Mouse (Mus musculus): ENCODE data around the gene Abcc1.

The Abcc1 gene

DNA sequence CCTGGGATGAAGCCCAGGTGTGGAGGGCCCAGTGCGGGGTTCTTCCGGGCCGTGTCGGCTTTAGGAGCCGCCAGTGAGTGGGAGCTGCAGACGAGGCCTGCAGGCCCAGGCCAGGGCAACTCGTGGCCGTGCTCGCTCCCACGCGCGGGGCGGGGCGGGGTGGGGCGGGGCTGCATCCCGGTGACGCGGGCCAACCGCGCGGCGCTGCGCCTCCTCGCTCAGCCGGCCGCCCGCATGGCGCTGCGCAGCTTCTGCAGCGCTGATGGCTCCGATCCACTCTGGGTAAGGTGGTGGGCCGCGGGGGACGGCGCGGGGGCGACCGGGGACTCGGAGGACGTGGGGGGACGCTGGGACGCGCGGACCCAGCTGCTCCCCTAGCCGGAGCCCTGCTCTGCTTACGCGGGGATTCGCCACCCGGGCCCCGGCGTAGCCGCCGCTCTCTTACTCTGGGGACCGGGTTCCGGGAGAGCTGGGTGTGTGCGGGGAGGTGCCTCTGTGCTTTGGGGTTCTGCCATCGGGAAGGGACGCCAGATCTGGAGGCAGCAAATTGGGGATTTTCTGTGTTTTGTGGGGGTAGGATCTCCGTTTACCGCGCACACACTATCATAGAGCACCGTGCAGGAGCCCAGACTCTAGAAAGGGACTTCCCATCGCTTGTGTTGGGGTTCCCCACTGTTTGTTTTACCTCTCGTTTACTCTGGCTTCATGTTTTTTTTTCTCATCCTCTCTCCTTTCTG lies at the start of gene Abcc1:
Abcc1 (plus strand) TSS at position 197 of the 737 bp plus-strand sequence.
- peak; percentile 58 for DNase-seq

DNA sequence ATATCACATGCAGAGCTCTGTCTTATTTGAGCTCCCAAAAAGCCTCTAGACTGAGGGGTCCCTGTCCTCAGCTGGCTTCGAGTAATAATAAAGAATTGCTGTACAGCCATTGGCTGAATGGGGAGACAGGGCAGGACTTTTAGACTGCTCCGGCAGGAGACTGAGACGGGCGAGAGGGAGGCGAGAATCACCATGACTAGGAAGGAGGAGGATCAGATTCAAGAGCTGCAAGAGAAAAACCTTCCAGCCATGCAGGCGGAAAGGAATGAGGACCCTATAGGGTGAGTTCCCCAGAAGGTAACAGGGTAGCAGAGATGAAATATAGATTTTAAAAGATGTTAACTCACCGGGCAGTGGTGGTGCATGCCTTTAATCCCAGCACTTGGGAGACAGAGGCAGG lies 48.4 kb upstream of the Abcc1 start:
- no peak for DNase-seq

DNA sequence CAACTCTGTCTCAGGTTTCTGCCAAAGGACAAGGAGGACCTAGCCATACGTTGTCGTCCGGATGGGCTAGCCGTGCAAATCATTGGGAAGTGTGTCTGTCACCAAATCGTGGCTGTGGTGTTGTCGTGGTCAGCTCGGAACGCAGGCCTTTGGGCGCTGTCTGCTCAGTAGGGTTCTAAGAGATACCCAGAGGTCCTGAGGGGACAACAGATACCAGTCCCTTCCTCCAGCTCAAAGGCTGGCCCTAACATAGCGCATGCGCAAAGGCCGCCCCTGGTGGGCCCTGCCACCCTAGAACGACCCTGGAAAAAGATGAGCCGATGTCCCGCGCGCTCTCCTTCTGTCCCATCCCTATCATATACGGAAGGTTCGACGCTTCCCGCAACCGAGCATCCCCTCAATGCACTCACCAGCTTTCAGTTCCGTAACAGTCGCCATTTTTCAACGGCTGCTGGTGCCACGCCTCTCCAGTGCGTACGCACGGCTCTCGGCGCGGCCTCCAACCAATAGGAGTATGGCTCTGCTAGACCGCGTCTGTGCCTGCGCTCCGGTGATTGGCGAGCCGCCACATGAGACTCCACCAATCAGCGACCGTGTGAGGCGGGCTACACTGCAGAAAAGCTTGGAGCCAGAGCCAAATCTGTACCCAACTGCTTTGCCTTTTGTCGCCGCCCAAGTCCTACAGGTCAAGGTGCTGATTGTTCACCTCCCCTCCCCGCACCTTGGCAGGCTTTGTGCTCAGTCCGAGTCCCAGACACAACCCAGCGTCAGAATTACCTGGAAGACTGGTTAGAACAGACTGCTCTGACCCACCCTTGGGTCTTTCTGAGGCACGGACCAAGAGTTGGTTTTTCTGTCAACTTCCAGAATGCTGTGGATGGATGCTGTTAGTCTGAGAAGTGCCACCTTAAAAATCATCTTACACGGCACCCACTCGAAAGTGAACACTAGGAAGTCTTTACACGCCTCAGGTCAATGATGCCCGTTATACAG lies 44.2 kb upstream of the Abcc1 start, which contains the start of gene Fopnl:
Fopnl (minus strand) TSS at position 522 of the 993 bp plus-strand sequence.
- peak; percentile 99 for DNase-seq

DNA sequence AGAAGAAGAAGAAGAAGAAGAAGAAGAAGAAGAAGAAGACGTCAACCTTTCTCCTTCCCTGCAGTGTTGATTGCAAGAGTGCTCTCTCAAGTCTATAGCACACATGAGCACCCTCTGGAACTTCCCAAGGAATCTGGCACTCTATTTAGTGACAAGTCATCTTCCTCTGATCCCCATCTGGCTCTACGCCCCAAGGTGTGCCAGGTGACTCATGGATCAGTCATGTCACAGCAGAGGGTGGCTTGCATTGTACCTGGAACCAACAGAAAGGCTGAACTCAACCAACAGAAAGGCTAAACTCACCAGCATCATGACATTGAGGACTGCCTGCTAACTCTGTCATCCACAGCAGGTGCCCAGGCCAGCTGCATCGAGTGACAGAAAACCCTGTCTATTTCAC lies 41.7 kb upstream of the Abcc1 start:
- no peak for DNase-seq

DNA sequence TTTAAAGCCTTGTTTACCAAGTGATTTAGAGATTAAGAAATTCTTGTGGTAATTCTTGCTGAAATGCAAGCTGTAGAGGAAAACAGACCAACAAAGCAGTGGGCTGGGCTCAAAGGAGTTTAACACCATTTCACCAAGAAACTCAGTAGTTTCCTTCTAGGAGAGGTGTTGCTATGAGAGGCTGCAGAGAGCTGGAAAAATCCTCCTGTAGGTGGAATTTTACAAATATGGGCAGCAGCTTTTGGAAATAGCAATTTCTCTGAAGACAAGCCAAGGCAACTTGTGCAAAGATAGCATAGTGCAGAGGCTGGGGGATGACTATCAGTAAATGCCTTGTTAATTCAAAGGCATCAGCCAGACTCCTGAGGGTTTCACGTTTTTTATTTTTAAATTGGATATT lies 40.9 kb upstream of the Abcc1 start:
- DNase-seq = no peak

DNA sequence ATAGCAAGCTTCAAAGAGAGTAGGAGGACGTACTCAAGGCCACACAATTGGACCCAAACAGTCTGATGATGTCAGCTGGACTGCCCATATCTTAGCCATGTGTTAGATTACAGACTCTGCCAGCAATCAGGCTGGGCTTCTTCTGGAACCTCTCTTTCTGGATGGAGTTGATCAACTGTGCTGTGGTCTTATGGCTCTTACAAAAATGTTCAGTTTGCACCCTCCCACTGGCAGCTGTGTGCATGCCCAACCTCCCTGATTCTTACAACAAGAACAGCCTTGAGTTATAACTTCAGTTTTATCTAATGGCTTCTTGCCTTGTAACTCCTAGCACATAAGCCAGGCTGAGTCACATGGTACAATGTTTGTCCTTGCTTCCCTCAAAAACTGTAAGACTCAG lies 33.2 kb upstream of the Abcc1 start:
- no peak for DNase-seq

DNA sequence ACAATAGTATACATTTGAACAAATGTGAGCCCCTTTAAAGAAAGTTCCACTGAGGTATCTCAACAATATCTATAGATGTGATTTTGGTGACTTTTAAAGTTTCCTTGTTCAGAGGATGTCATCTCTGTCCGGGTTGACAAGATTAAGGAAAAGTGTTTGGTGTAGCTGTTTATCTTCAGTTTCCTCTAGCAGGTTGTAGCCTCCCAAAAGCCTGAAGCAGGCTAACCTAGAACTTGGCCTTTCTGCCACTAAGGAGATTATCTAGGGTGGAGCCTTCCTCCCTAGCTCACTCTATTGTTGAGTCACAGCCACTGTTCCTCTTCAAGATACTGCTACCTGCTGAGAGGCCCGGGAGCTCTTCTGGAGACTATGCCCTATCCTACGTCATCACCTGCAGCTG lies 16.4 kb upstream of the Abcc1 start:
- DNase-seq = no peak

DNA sequence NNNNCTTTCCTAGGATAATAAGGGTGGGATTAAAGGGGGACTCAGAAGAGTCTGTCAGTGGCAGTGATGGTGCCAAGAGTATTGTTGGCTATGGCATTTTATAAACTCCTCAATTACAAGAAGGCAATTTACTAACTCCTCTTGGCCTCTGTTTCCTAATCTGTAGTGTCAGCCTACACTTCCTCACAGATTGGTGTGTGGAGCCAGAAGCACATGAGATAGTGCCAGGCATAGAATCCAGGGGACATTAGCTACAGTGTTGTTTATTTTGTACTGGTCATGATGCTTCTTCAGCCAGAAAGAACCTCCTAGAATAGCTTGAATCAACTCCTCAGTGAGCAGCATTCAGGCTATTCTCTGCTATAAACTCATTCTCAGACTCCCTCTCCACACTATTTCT lies 9.8 kb upstream of the Abcc1 start:
- DNase-seq = no peak

DNA sequence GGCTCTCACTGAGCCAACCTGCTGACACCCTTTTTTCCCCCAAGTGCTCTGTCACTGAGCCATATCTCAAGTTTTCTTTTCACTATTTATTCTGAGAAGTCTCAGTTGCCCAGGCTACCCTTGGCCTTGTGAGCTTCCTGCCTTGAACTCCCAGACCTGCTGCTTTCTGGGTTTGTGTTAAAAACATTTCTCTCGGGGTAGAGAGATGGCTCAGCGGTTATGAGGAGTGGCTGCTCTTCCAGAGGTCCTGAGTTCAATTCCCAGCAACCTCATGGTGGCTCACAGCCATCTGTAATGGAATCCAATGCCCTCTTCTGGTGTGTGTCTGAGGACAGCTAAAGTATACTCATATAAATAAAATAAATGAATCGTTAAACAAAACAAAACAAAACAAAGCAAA lies 9.1 kb upstream of the Abcc1 start:
- DNase-seq = no peak

DNA sequence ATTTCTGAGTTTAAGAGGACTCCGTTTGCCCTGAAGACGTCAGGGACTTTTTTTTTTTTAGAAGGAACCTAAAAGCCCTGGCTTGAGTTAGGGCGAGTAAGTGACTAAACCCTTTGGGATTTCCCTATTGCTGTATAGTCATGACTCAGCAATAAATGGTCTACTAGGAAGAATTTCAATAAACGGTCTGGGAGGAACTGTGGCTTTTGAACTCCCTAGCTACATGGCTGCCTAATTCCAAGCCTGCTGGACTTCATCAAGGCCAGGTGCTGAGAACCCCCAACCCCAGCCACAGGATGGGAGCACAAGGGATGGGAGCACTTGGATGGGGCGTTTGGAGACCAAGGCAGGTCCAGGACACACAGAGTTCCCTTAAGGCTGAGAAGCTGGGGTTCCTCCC lies 8.7 kb upstream of the Abcc1 start:
- no peak for DNase-seq

DNA sequence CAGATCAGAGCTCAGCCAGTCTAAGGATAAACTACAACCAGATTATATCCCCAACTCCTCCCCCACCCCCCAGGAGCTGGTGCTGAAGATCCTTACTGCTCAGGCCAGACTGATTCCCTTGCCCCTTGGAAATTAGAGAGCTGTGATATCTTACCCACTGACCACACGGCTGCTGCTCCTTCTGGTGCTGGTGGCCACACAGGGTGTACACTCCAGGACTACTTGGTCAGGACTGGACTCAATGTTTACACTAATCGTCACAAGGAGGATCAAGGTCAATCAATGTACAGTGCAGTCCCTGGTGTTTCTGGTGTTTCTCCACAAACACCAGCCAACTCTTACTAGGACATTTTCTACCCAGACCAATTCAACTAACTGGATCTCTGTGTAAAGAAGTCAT lies 3.5 kb upstream of the Abcc1 start:
- no peak for DNase-seq

DNA sequence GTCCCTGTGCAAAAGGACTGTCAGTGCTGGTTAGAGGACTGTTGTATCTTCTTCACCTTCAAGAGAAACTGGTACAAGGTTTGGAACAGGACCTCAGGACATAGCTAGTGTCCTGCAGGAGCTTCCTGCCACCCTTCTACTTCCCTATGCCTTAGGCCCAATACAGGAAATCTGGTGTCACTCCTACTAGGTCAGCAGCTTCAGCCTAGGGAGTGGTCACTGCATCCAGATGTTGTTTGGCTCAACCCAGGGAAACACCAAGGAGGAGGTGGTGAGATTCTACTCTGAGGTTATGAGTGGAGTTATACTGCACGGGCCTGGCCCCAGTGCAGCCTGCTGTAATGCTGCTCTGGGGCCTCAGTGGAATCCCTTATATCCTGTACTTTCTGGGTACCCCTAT lies 2.8 kb upstream of the Abcc1 start:
- DNase-seq = no peak

DNA sequence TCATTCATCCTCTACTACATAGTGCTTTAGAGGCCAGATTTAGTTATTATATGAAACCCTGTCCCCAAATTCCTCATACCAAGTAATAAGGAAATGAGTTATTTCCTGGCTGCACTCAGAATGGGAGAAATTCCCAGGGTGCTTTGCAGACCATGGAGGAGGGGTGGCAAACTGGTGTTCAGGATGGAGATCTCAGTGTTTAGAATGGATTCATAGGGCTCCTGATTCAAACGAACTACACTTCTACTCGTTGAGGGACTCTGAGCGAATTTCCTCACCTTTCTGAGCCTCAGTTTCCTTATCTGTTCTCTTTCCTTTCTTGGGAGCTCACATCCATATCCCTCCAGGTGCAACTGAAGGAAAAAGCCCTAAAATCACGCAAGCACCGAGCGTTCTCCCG lies 427 bp upstream of the Abcc1 start:
- no peak for DNase-seq

DNA sequence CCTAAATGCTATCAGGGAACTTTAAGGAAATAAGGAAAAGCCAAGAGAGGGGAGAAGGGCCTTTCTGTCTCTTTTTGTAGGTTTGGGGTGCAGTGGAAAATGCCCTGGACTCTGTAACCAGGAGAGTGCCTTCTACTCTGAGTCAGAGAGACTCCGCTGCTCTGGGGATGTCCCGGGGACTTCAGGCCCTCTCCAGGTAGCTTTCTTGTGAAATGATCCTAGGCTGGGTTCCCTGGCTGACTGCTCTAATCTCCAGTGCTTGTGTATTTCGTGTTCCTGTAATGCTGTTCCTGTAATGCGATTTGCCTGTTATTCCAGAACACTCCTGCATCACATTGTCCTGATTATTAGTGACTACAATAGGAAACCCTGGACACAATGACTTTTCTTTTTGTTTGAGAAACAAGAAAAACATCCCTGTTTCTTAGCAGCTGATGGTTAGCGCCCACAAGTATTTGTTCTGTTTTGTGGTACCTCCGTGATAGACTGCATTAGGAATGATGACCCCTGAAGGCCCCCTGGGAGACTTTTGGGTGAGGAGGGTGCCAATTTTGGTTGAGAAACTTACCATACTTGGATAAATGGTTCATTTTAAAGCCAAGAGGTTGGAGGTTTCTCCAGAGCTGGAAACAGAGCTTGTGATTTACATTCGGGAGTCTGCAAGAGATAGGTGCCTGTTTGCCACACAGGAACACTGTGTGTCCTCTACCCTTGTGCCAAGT lies 902 bp downstream of the Abcc1 start:
- DNase-seq = no peak

DNA sequence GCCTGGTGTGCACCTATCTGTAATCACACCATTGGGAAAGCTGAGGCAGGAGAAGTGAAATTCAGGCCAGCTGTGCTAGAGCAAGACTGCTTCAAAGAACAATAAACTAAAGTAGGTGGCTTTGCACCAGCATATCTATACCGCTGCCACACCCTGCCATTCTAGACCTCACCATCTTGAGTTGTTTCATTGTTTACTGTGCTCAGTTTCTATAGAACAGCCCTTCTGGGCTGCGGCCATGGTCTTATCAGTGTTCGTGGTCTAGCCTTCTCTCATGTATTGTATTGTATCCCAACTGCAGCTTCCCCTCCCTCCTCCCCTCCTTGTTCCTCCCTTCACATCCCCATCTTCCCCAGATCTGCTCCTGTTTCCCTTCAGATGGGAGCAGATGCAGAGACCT lies 2.1 kb downstream of the Abcc1 start:
- DNase-seq = no peak

DNA sequence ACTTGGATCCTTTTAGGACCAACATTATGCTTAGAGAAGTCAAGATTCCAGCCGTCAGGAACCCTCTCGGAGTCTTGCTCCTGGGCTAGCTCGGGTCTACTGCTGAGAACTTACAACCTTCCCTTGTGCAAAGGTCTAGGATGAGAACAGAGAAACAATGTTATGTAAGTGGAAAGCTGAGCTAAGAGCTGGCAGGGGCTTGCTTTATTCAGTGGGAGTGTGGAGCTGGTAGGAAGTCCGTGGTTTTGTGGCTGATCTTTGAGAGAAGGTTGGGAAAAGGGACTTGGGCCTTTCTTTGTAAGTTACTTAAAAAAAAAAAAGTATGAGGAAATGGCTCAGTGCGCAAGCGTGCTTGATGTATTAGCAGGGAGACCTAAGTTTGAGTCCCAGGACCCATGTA lies 2.7 kb downstream of the Abcc1 start:
- no peak for DNase-seq

DNA sequence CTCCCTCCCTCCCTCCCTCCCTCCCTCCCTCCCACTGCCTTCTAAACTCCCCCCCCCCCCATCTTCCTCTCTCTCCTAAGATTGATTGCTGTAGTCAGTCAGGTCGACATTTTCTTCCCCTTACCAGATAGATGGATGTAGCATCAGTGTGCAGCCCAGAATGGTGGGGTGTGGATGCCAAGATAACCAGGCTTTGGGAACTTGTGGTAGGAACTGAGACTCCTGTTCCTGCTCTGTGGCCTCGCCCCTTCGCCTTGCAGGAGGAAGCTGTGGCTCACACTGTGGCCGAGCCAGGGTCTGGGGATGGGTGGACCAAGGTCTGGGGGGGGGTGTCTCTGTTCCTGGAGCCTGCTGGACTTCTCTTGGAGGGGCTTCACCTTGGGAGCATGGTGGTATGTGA lies 4.1 kb downstream of the Abcc1 start:
- no peak for DNase-seq

DNA sequence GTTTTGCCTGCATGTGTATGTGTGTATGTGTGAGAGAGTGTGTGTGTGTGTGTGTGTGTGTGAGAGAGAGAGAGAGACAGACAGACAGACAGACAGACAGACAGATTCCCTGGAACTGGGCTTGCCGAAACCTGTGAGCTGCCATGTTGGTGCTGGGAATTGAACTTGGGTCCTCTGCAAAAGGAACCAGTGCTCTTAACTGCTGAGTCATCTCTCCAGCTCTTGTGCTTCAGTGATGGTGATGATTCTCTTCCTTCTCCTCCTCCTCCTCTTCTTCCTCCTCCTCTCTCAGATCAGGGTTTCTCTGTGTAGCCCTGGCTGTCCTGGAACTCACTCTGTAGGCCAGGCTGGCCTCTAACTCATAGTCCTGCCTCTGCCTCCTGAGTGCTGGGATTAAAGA lies 4.7 kb downstream of the Abcc1 start:
- DNase-seq = no peak

DNA sequence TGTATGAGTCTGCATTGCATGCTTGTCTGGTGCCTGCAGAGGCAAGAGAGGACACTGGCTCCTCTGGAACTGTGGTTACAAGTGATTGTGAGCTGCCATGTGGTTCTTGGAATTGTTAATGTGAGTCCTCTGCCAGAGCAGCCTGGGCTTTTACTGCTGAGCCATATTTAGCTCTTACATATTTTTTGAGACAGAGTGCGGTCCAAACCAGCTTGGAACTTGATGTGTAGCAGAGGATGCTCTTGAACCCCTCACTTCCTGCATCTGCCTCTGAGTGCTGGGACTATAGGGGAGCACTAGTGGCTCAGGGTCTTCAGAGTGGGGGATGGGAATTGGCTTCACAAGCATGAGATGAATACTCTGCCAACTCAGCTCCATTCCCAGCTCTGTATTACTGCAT lies 10.0 kb downstream of the Abcc1 start:
- DNase-seq = no peak

DNA sequence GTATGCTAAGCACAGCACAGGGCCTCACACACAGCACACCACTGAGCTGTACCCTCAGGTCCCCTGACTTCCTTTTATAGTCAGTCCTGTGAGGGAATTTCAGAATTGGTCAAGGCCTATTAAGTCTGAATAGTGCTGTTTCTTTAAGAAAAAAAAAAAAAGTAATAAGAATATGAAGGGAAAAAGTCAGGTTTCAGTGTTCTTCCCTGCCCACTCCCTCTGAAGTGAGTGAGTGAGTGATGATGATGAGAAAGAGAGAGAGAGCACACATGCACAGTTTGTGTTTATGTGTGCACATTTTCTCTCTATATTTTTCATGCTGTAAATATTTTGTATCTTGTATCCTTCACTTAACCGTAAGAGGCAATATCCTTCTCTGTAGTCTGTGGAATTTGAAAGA lies 11.0 kb downstream of the Abcc1 start:
- no peak for DNase-seq

DNA sequence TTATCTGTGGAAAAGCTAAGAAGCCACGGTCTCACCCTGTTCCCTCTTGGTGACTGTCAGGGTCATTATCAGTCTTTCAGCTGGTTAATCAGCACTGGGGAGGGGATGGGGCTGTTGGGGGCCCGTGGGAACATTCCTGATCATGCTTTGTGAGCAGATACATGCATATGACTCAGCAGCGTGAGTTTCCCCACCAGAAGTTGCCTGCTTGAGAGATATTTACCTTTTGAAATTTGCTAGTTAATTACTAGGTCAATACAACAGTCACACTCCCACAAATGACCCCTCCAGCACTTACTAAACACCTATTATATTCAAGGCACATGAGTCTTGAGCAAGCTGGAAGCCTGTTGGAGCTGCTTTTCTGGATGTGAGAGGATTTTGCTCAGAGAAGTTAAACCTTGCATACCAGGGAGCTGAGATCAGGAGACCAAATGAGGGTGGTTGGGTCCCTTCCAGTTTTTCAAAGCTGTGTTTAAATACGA lies 11.5 kb downstream of the Abcc1 start:
- peak; percentile 63 for DNase-seq

DNA sequence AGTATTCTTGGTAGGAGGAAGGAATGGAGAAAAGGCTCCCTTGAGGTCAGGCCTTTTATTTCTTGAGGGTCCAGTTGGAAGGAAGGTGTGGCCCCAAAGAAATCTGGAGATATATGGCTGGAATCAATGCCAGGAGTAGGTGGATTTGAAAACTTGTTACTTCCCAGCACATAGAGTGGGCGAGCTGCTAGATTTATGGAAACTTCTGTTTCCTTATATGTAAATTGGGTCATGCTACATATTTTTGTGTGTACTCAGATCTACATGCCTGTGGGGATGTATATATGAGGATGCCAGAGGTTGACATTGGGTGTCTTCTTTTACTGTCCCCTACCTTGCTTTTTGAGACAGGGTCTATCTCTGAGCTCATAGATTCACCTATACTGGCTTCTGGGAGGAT lies 14.6 kb downstream of the Abcc1 start:
- no peak for DNase-seq

DNA sequence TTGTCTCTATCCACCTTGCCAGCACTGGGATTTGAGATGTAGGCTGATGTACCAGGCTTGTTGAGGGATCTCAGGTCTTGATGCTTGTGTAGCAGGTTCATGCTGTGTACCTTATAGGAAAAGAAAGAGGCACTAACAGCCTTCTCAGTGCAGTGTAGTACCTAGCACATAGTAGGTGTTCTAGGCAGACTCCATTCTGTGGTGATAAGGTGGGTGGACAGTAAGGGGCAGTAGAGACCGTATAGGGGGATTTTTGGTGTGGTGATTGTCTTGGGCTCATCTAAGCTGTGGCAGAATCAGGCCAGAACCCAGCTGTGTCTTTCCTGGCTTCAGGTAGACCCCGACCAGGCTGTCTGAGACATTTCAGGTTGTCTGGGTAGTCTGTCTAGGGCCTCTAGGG lies 15.0 kb downstream of the Abcc1 start:
- DNase-seq = no peak

Data from lung, postnatal 36 days (tissue).